Mouse (Mus musculus) kidney, adult 2 months (tissue): Measurements from ENCODE around the gene Mcrip1. TPM values are rescaled to one million over a fixed set of nuclear protein-coding genes. Genes with fewer than 3 reads are reported as not detected.
"Not testable (repeated sequence)": the region's sequence is repeated elsewhere in the genome, so short reads cannot be mapped to it uniquely, and the experiment has no call there.

ENCODE experiments used
- DNase-seq: peaks from one replicate; pipeline ENCODE4 v3.0.0; 2021
- H3K27ac ChIP-seq: fragments of 200-500 bp; 2 replicates; pipeline ENCODE4 v1.5.1; 2012; ENCODE audit warnings: low read depth, low read length, control low read depth, inconsistent platforms; ENCODE audit not compliant: insufficient read depth
- H3K27me3 ChIP-seq: fragments of 200-500 bp; replicated peaks from 2 replicates; pipeline ENCODE4 v1.6.1; 2012; ENCODE audit warnings: mild to moderate bottlenecking, moderate library complexity, low read length, inconsistent platforms; ENCODE audit not compliant: control insufficient read depth, insufficient read depth
- H3K36me3 ChIP-seq: fragments of 200-500 bp; 2 replicates; pipeline ENCODE4 v1.6.1; 2012; ENCODE audit warnings: mild to moderate bottlenecking, moderate library complexity, low read length, inconsistent platforms; ENCODE audit not compliant: control insufficient read depth, insufficient read depth
- H3K4me1 ChIP-seq: fragments of 200-500 bp; 2 replicates; pipeline ENCODE4 v1.6.1; 2011; ENCODE audit warnings: low read length; ENCODE audit not compliant: control insufficient read depth, insufficient read depth
- H3K4me3 ChIP-seq: fragments of 200-500 bp; 2 replicates; pipeline ENCODE4 v1.5.1; 2011; ENCODE audit warnings: mild to moderate bottlenecking, low read depth, low read length, control low read depth; ENCODE audit not compliant: insufficient read depth
- CTCF ChIP-seq: fragments of 200-500 bp; conservative IDR thresholded peaks from 2 replicates; pipeline ENCODE4 v1.5.1; 2011; ENCODE audit warnings: low read depth, mild to moderate bottlenecking, control low read depth, low read length, moderate library complexity, mixed read lengths; ENCODE audit not compliant: insufficient read depth, insufficient read length
- POLR2A ChIP-seq: fragments of 200-500 bp; IDR thresholded peaks from one replicate; pipeline ENCODE4 v1.6.1; 2011; ENCODE audit warnings: low read depth, low read length, control low read depth
- WGBS: fragments of 180-500 bp; shearing (Covaris S2); methylation state at CpG from one replicate; pipeline ENCODE4 v1.1.7; 2018; 5-methylcytosine and 5-hydroxymethylcytosine counted together
- polyA plus RNA-seq: library from polyadenylated mRNA; depleted of rRNA; stranded (reverse); fragments of >200 nt; gene quantifications from 2 replicates; pipeline ENCODE4 v1.2.3, GENCODE M21; 2012

Mcrip1 gene
- polyA plus RNA-seq, 1 experiment = 129 TPM

GRCm38 (mm10) chr11:120560952-120561728 is 11.6 kb upstream of the Mcrip1 start:
- no peak overlapping the region for H3K27ac ChIP-seq
- H3K4me1 ChIP-seq = no peaks in the 10 kb centered on the region
- peaks cover 8% of the 10 kb centered on the region for H3K36me3 ChIP-seq
- no peak overlapping the region for H3K4me3 ChIP-seq
- no peaks in the 10 kb centered on the region for H3K27me3 ChIP-seq
- 91% methylated on average over 13 of the region's 13 CpGs for WGBS
- DNase-seq = no peak
- TF ChIP-seq CTCF (no peak), POLR2A (no peak)

GRCm38 (mm10) chr11:120558843-120559242 is 9.3 kb upstream of the Mcrip1 start:
- 88% methylated on average over 6 of the region's 6 CpGs for WGBS
- H3K36me3 ChIP-seq = not testable (repeated sequence)

GRCm38 (mm10) chr11:120555260-120555659 is 5.7 kb upstream of the Mcrip1 start:
- WGBS = 89% methylated on average over 2 of the region's 2 CpGs
- no peak overlapping the region for H3K27ac ChIP-seq
- no peak for DNase-seq

More at GRCm38 (mm10) chr11:120558843-120559242, 9.3 kb upstream of the Mcrip1 start:
- not testable (repeated sequence) for H3K27me3 ChIP-seq, DNase-seq, H3K4me3 ChIP-seq, H3K4me1 ChIP-seq, H3K27ac ChIP-seq

GRCm38 (mm10) chr11:120554834-120555233 is 5.3 kb upstream of the Mcrip1 start:
- no peaks in the 10 kb centered on the region for H3K36me3 ChIP-seq
- DNase-seq = no peak
- no peak overlapping the region for H3K4me3 ChIP-seq
- peaks cover 7% of the 10 kb centered on the region; the same call in 1 of the 2 replicates for H3K4me1 ChIP-seq
- TF ChIP-seq CTCF (no peak), POLR2A (no peak)
- H3K27me3 ChIP-seq = no peaks in the 10 kb centered on the region
- WGBS = 82% methylated on average over 7 of the region's 7 CpGs
- no peak overlapping the region for H3K27ac ChIP-seq

More at GRCm38 (mm10) chr11:120555260-120555659, 5.7 kb upstream of the Mcrip1 start:
- H3K4me3 ChIP-seq = no peak overlapping the region
- no peaks in the 10 kb centered on the region for H3K36me3 ChIP-seq
- TF ChIP-seq CTCF (no peak), POLR2A (no peak)
- no peaks in the 10 kb centered on the region for H3K27me3 ChIP-seq
- H3K4me1 ChIP-seq = 0 out of 2 replicates have a peak, but pooled peaks cover 3% of the 10 kb centered on the region

- TF ChIP-seq CTCF (no peak), POLR2A (no peak)
- H3K4me3 ChIP-seq = no peak overlapping the region
- peaks cover 16% of the 10 kb centered on the region for H3K4me1 ChIP-seq
- DNase-seq = no peak
- no peaks in the 10 kb centered on the region for H3K27me3 ChIP-seq
- no peaks in the 10 kb centered on the region for H3K36me3 ChIP-seq
- WGBS = 71% methylated on average over 5 of the region's 5 CpGs
- no peak overlapping the region for H3K27ac ChIP-seq
These were observed 3.2 kb upstream of the Mcrip1 start for GRCm38 (mm10) chr11:120552736-120553135.

GRCm38 (mm10) chr11:120550810-120551440 is 1.4 kb upstream of the Mcrip1 start, which contains the start of gene Ppp1r27:
TSS of gene Ppp1r27 (minus strand) at chr11:120551132.
- Histone ChIP-seq H3K36me3 (no peaks in the 10 kb centered on the region), H3K4me3 (peak within 1 kb of the TSS; percentile 51), H3K27me3 (no peaks in the 10 kb centered on the region), H3K27ac (peak within 1 kb of the TSS; percentile 57), H3K4me1 (peaks cover 19% of the 10 kb centered on the region)
- DNase-seq = no peak
- 89% methylated on average over 28 of the region's 28 CpGs for WGBS
- TF ChIP-seq CTCF (no peak), POLR2A (no peak)
